Mouse (Mus musculus) adrenal gland, adult 8-10 months (tissue): ENCODE data around the gene Atp8a2. TPM values are rescaled to one million over a fixed set of nuclear protein-coding genes. Genes with fewer than 3 reads are reported as not detected.
"Not testable (repeated sequence)": the region's sequence is repeated elsewhere in the genome, so short reads cannot be mapped to it uniquely, and the experiment has no call there.

Experiments
- DNase-seq: peaks from one replicate; pipeline ENCODE4 v3.0.0; 2022
- total RNA-seq, 4 experiments: library from RNA; stranded (reverse); gene quantifications; 2 replicates each; pipeline ENCODE4 v1.2.4; 2022

Gene Atp8a2
- total RNA-seq, 4 experiments from 2014 or later: 1.1 to 4.7 (median 2.3) TPM

GRCm38 (mm10) chr14:59839951-59840720 is 356.8 kb downstream of the Atp8a2 start:
- no peak for DNase-seq

- not testable (repeated sequence) for DNase-seq
Observed at GRCm38 (mm10) chr14:59838446-59839259, 358.3 kb downstream of the Atp8a2 start.

GRCm38 (mm10) chr14:59837691-59838241 is 359.2 kb downstream of the Atp8a2 start:
- not testable (repeated sequence) for DNase-seq

GRCm38 (mm10) chr14:59836876-59837543 is 360.0 kb downstream of the Atp8a2 start:
- DNase-seq: no peak

- DNase-seq: no peak
Observed at GRCm38 (mm10) chr14:59829580-59829979, 367.4 kb downstream of the Atp8a2 start.

- DNase-seq: no peak
Observed at GRCm38 (mm10) chr14:59827409-59827808, 369.6 kb downstream of the Atp8a2 start.

GRCm38 (mm10) chr14:59820115-59820419 is 376.9 kb downstream of the Atp8a2 start:
- DNase-seq: no peak

DNA sequence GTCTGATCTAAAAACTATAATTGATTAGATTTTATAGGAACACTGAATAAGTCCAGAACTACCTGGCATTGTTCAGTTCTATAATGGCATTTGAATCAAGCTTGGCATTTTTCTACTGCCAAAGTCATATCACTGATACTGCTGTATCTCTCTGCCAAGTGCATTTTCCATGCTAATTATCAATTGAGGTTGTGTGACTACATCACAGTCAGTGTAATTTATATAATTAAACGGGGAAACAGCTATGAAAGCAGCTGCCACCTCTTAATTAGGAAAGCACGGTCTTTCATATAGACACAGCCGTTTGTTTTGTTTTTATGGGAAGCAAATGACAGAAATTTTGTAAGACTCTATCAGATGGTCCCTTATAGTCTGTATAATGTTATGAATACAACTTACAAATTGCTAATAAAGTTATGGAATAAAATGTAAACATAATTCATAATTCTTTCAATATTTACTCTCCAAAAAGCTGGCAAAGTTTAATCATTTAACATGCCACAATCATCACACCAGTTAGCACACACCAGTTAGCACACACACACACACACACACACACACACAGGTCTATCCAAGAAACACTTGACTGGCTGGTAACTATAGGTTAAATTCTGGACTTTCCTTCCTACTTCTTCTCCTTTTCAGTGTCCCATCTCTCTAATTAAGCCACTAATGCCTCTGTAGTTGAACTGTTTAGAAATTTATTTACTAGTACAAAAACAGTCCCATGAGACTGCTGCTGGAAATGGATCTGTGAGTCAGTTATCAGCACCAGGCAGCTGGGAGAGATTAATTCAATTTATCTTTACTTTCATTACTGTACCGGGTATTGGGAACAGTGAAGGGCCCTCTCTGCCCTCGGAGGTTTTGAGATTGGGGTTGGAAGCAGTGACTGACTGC is 377.5 kb downstream of the Atp8a2 start:
- DNase-seq: no peak

DNA sequence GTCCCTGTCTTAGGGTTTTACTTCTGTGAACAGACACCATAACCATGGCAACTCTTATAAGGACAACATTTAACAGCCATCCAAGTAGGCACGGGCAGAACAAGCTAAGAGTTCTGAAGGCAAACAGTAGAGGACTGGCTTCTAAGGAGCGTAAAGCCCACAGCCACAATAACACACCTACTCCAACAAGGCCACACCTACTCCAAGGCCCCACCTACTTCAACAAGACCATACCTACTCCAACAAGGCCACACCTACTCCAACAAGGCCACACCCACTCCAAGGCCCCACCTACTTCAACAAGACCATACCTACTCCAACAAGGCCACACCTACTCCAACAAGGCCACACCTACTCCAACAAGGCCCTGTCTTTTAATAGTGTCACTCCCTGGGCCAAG is 386.7 kb downstream of the Atp8a2 start:
- DNase-seq: peak; percentile 9

- peak; percentile 53 for DNase-seq
Observed at GRCm38 (mm10) chr14:59809790-59810189, 387.2 kb downstream of the Atp8a2 start.

DNA sequence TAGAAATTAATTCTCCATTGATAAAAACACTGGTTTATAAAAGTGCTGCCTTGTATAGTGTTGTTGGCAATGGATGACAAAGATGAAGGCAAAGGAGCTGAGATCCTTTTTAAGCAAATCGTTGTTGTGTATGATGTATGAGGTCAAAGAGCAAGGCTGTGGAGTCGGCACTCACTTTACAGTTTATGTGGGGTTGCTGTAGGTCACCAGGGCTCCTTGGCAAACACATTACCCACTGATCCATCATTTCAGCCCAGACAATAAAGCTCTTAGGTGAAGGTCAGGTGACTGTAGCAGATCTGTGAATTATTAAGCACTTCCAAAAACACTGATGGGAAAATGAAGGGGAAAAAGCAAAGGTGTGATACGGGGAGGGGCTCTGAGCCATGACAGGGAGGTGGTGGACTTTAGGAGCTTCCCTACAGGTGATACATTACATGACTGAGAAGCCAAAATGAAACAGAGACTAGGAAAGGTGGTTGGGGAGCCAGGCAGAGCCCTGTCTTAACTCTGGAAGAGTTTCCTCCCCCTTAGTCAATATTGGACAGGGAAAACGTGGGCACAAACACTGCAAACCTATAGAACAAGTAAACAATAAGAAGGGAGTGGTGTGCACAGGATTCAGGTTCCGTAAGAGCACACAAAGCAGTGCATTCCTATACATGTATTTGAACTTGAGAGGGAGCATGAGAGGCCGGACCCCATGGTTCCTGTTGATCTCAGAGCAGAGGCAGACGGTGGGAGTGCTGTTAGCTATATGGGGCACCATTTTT is 389.3 kb downstream of the Atp8a2 start:
- peak; percentile 32 for DNase-seq

DNA sequence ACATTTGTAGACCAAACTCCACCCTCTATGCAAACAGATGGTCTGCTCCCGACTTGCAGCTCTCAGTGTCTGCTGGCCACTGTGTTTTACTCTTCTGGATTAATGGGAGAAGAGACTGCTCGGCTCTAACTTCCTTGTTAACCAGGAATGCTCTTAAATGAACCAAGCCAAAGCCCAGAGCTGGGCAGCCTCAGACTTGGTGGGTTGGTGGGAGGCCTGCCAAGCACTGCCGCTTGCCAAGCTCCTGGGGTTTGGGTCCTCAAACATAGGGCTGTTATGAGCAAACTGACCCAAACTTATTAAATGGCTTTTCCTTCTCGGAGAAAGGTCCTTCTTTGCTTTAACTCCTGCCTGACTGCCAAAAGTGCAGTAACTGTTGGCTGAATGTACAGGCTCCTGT is 390.1 kb downstream of the Atp8a2 start:
- DNase-seq: no peak

DNA sequence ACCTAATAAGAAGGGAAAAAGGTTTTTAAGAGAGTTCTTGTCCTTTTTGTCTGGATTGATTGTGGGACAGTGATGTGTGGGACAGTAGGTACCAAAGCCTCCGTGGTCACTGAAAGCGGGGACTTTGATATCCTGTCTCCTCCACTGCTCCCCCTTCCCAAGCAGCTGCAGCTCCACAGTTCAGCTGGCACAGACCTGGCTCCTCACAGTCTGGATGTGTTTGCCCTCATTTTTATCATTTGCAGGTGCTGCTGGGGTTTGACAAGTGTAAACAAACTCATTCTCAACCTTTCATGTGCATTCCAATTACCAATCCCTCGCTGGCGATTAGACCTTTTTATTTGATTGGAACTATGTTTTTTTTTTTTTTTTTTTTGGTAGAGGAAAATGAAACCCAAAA is 390.8 kb downstream of the Atp8a2 start:
- DNase-seq: no peak

DNA sequence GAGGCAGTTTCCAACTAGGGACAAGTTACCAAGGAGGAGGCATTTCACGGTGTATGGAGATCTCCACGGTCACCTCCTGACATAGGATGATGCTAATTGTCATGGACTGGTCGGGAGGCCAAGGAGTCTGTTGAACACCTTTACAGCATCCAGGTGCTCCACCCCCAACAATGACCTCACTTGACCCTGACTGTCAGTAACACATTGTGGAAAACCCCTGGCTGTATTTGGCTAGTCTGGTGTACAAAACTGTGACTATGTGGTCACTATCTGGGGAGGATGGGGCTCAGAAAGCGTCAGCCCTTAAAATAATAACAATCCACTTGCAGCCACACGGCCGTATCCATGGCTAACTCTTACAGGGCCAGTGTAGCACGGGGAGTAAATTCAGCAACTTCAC is 391.3 kb downstream of the Atp8a2 start:
- DNase-seq: no peak

DNA sequence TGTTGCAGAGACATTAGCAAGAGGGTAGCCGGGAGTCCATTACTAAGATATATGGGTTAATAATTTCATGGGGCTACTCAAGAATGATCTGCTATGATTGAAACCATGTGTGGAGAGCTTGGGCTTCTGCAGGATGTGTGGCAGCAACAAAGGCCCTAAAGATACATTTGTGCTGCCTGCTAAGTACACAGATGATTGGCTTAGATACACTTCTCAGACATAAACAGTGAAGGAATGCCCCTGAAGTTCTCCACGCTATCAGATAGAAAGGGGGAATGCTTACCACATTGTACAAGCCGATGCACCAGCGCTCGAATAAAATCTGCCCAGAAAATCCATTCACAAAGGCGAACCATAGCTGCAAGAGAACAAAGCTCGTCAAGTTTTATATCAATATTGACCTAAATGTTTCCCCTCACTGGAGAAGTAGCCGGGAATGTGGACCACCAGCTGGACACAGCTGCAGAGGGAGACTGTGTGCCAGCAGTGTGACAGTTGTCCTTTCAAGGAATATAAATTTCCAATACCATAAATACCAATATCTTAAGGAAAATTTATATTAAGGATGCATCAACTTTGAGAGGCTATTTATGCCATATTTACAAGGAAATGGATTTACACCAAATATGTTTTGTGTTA is 394.9 kb downstream of the Atp8a2 start:
- no peak for DNase-seq

GRCm38 (mm10) chr14:59799511-59799910 is 397.5 kb downstream of the Atp8a2 start:
- no peak for DNase-seq

GRCm38 (mm10) chr14:59793841-59794240 is 403.1 kb downstream of the Atp8a2 start:
- DNase-seq: no peak

DNA sequence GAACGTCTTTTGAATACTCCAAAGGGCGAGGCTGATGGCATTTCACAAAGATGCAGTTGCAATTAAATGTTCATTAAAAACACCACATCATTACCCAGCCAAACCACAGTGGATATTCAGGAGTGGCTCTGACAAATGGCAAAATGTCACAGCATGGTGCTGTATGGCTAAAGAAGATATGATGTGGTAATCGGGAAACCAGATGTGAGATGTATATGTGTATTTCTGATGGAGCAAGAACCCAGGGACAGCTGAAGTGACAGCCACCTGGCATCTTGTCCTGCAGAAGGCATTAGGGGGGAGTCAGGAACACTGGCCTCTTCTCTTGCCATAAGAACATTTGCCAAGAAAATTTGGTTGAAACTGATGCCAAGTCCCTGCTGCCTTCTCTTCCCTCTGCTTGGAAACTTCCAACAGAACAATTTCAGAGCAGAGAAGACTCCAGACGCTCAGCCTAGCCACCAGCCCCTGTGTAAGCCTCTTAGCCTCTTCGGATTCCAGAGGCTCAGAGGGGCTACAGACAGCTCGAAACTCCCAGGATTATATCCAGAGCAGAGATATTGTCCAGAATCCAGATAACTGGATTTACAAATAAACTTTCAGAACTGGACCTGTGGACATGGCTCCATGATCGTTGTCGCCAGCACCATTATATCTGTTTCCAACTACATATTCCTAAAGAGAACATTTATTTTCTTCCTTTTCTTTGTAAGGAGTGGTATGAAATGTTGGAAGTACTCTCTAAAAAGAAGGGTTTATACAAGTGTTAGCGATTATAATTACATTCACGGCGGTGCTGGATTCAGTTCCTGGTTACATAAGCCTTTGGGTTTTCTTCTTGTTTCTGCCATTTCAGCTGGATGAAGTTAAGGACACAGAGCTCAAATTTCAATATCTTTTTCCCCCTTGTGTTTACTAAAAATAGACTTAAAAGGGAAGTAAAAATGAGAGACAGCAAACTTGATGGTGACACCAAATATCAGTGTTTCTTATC is 413.3 kb downstream of the Atp8a2 start:
- DNase-seq: no peak

- DNase-seq: no peak
Observed at GRCm38 (mm10) chr14:59780391-59780790, 416.6 kb downstream of the Atp8a2 start.
